Mouse (Mus musculus): ENCODE data around the gene Sf3b5.
"Not testable (repeated sequence)": the region's sequence is repeated elsewhere in the genome, so short reads cannot be mapped to it uniquely, and the experiment has no call there.

Sf3b5 gene

GRCm38 (mm10) chr10:13007876-13008736, 3.0 kb downstream of the Sf3b5 start:
- peak; percentile 97 for DNase-seq

DNA sequence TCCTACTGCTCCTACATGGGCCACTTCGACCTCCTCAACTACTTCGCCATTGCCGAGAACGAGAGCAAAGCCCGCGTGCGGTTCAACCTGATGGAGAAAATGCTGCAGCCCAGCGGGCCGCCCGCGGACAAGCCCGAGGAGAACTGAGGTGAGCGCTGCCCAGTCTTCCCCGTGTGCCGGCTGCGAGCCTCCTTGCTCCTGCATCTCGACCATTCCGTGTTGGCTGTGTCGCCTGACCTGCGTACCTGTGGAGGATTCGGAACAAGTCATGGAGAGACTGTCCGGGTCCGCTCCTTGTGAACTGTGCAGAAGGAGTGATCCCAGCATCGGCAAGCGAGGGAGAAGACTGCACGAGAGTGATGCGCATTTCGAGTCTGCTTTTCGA, 3.6 kb downstream of the Sf3b5 start:
- DNase-seq = no peak

DNA sequence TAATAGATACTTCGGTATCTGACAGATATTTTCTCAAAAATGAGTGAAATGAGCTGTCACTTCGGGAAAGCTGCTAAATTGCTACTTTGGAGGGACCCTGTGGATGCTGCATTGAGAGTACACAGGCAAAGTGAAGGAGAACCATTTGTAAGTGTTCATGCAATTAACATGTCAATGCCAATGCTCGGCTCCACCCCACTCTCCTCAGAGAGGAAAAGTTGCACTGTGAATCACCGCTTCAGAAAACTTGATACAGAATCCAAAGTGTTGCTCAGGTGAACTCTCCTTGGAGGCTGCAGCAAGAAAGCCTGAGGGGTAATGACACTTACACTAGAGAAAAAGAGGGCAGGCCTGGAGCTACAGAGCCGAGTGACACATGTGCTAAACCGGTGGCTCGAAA, 8.9 kb downstream of the Sf3b5 start:
- no peak for DNase-seq

GRCm38 (mm10) chr10:13016573-13016972, 11.4 kb downstream of the Sf3b5 start:
- DNase-seq = peak in 1 of 2 experiments; percentile 64

- no peak for DNase-seq
Measured at GRCm38 (mm10) chr10:13018510-13018909, 13.4 kb downstream of the Sf3b5 start.

DNA sequence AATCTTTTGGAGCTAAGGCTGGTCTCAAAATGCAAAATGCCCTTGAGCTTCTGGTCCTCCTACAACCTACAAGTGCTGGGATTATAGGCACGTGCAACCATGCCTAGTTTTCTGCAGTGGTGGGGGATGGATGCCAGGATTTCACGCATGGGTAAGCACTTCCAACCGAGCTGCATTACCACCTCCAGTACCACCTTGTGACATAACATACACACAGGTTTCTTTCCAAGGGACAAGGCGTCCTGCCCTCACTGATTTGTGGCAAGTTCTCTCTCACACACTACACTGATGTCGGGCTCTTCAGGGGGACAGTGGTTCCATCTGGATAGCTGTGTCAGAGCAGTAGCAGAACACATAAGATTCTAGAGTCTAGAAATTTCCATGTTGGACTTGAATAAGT, 13.9 kb downstream of the Sf3b5 start:
- no peak for DNase-seq

DNA sequence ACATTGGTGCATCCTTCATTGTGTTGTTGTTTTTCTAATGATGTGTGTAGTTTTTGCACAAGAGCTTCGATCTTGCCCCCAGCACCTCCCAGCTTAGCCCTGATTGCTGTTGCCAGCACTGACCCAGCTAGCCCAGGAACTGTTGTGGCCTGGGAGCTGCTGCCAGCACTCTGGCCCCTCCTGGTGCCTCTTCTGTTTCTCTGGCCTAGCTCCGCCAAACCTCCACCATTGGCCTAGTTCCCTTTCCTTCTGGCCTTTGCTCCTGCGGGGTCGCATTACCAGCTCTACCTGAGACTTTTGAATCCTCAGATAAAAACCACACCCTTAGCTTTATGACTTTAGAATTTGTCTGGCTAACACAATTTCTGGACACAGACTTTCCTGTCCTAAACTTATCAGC, 17.0 kb downstream of the Sf3b5 start:
- DNase-seq = no peak

DNA sequence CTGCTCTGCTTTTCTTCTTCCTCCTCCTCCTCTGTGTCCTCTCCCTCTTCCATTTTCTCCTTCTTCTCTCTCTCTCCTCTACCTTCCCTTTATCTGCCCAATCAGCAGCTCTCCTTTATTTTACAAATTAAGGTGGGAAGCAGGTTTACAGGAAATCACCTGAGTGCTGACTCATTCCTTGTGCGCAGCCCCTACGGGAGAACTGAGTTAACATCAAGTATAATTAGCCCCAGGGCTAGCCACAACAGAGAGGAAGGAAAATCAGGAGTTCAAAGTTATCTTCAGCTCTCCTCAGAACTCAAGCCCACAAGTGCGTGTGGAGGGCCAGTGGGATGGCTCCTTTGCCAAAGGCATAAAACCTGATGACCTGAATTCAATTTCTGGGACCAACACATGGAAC, 18.8 kb downstream of the Sf3b5 start:
- DNase-seq = not testable (repeated sequence)

GRCm38 (mm10) chr10:13027702-13028101, 22.6 kb downstream of the Sf3b5 start:
- no peak for DNase-seq

GRCm38 (mm10) chr10:13028215-13028614, 23.1 kb downstream of the Sf3b5 start:
- no peak for DNase-seq

DNA sequence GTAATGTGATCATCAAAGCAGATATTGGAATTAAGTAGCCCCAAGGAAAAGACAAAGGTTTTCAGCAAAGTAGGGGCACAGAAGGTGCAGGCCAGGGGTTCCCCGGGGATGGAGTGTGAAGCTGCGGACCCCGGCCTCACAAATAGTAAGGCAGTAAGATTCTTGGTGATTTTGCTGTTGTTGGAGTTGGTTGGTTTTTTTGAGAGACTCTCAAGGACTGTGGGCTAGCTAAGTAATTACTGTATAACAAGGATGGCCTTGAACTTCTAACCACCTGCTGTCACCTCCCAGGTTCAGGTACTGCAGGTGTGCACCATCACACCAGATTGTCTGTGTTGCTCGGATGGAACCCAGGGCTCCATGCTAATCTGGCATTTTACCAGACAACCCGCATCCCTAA, 24.3 kb downstream of the Sf3b5 start:
- no peak for DNase-seq

DNA sequence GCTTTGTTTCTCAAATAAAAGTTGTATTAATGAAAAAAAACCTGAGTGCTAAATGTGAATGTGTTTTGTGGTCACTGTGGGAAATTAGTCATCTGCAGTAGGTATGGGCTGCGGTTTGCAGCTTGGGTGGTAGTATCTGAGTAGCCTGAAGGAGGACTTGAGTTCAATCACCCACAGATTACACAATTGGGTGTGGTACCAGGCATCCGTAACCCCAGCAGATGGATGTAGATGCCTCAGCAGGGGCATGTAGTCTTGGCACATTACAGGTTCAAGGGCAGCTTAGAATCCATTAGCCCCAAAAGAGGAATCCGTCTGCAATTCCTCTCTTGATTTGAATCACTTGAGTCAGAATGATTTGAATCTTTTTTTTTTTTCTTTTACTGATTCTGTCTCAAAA, 30.1 kb downstream of the Sf3b5 start:
- no peak for DNase-seq

- no peak for DNase-seq
Measured at GRCm38 (mm10) chr10:13039637-13040174, 34.6 kb downstream of the Sf3b5 start.

GRCm38 (mm10) chr10:13044659-13045058, 39.5 kb downstream of the Sf3b5 start:
- DNase-seq = no peak

- no peak for DNase-seq
Measured at GRCm38 (mm10) chr10:13047816-13048215, 42.7 kb downstream of the Sf3b5 start.

GRCm38 (mm10) chr10:13056863-13057381, 51.8 kb downstream of the Sf3b5 start:
- no peak for DNase-seq
